Mouse (Mus musculus): ENCODE data around the gene Spred3. TPM values are rescaled to one million over a fixed set of nuclear protein-coding genes. Genes with fewer than 3 reads are reported as not detected.
A peak's percentile ranks its signal among the peaks of the same experiment; 100 is the strongest.

The Spred3 gene
- polyA plus RNA-seq, 2 experiments, result 0.08 to 0.38 TPM

DNA sequence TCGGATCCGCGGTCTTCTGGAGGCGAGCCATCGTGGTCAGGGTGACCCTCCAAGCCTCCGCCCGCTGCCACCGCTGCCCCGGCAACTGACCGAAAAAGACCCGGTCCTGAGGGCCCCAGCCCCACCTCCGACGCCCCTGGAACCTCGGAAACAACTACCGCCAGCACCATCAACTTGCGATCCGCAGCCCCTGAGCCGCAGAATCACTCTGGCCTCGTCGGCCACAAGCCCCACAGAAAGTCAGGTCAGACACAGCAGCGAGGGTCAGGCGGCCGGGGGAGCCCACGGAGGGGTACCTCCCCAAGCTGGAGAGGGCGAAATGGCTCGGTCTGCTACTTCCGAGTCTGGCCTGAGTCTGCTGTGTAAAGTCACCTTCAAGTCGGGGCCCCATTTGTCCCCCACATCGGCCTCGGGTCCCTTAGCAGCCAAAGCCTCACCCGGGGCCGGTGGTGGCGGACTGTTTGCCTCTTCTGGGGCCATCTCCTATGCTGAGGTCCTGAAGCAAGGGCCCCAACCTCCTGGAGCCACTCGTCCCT is 1.4 kb upstream of the Spred3 start:
- TF ChIP-seq EP300 (IDR thresholded peaks at IDR 0.05; ENCODE audit: low read depth) (no peak), CTCF (IDR thresholded peaks at IDR 0.05; ENCODE audit: low read depth) (no peak)
- no peaks in the 10 kb centered on the region for H3K9me3 ChIP-seq (ENCODE audit: control insufficient read depth, low read length)
- DNase-seq (ENCODE audit: low read depth in 3 of 3, low spot score in 3 of 3) (no peak), ATAC-seq (ENCODE audit: insufficient read depth) (no peak)
- no peak overlapping the region for H3K9ac ChIP-seq (replicated peaks)
- H3K27me3 ChIP-seq (ENCODE audit: control insufficient read depth, insufficient read depth, low read length), result peaks cover 54% of the 10 kb centered on the region
- no peak overlapping the region for H3K27ac ChIP-seq
- peaks cover 21% of the 10 kb centered on the region for H3K36me3 ChIP-seq (replicated peaks; ENCODE audit: control insufficient read depth, insufficient read depth, low read depth)
- 6% methylated on average over 34 of the region's 34 CpGs for WGBS (ENCODE audit: insufficient replicate concordance)
- peaks cover 2 to 6% of the 10 kb centered on the region in 2 experiments; a peak in 1 of 4 replicates for H3K4me1 ChIP-seq (replicated peaks; ENCODE audit: control insufficient read depth in 2 of 2, insufficient read depth in 2 of 2, low read length in 1 of 2)
- peak overlapping the region; percentile 61 for H3K4me2 ChIP-seq (ENCODE audit: low read depth)
- H3K4me3 ChIP-seq (ENCODE audit: insufficient read depth in 1 of 2, low read depth in 2 of 2, low read length in 2 of 2), result peak overlapping the region in 1 of 2 experiments; percentile 53; a peak in 2 of 4 replicates

DNA sequence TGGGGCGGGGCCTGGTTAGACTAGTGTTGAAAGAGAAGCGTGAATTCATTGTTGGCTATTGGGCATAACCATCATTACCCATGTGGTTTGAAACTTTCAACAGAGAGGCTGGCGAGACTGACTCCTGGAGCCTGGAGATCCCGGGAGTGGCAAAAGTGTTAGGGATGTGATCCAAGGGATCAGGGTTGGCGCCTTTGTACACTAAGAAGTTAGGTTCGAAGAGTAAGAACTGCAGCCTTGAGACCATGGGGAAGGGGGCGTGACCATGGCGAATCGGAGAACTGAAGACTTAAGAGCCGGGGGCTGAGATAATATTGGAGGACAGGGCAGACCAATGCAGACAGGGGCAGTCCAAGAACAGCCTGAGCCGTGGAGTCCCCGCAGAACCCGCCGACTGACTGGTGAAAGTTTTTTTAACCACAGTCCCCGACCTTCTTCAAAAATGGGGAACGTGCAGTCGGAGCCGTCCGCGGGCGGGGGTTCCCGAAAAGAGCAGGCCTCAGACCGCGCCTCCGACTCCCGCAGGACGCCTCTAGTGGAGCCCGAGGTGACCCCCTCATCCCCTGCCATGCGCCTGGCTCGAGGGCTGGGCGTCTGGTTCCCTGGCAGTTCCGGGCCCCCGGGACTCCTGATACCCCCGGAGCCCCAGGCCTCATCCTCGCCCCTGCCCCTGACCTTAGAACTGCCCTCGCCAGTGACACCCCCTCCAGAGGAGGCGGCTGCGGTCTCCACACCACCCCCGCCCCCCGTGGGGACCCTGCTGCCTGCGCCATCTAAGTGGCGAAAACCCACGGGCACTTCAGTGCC is 747 bp upstream of the Spred3 start:
- Histone ChIP-seq H3K9me3 (ENCODE audit: control insufficient read depth, low read length) (no peaks in the 10 kb centered on the region), H3K9ac (replicated peaks) (peak overlapping the region; percentile 7; the same call in 1 of the 2 replicates), H3K36me3 (replicated peaks; ENCODE audit: control insufficient read depth, insufficient read depth, low read depth) (peaks cover 15% of the 10 kb centered on the region), H3K27ac (no peak overlapping the region), H3K27me3 (ENCODE audit: control insufficient read depth, insufficient read depth, low read length) (peaks cover 54% of the 10 kb centered on the region), H3K4me2 (ENCODE audit: low read depth) (peak overlapping the region; percentile 61), H3K4me1 (replicated peaks; ENCODE audit: control insufficient read depth in 2 of 2, insufficient read depth in 2 of 2, low read length in 1 of 2) (peaks cover 2 to 6% of the 10 kb centered on the region in 2 experiments; a peak in 1 of 4 replicates), H3K4me3 (ENCODE audit: insufficient read depth in 1 of 2, low read depth in 2 of 2, low read length in 2 of 2) (peak overlapping the region; percentile 35 to 53; a peak in 3 of 4 replicates)
- ATAC-seq (ENCODE audit: insufficient read depth), result no peak; the same call in 1 of the 2 replicates
- no peak for DNase-seq (ENCODE audit: low read depth in 3 of 3, low spot score in 3 of 3)
- no peak for TF ChIP-seq EP300 (IDR thresholded peaks at IDR 0.05; ENCODE audit: low read depth)
- no peak for TF ChIP-seq CTCF (IDR thresholded peaks at IDR 0.05; ENCODE audit: low read depth)
- 1% methylated on average over 41 of the region's 43 CpGs for WGBS (ENCODE audit: insufficient replicate concordance)

DNA sequence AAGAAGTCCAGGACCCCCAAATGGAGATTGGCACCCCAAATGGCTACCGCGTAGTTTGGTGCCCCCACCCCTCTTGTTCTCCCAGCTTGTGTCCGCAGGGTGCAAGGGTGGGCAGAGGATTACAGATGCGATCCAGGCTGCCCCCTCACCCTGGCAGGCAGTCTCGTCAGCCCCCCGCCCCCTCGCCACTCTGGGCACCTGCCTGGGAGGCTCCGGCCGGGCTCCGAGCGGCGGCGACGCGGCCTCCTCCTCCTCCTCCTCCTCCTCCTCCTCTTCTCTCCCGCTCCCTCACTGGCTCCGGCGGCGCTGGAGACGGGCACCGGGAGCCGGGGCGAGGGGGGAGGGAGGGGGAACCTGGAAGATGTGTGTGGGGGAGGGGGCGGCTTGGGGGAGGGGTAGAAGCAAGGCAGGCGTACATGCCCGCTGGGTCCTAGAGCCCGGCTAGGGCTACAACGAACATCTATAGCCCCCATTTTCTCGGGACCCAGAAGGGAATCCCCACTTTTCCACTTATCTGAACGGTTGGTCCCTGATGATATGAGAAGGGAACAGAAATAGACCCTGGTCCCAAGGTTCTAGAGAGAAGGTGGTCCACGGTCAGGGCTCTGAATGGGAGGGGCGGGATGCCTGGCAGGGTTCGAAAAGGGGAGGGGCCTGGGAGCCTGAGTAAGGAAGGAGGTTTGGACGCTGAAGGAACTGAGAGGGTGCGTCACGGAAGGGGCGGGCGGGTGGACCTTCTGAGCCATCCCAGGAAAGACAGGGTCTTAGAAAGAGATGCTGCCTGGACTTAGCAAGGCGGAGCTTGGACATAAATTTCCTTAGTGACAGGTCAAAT is 763 bp downstream of the Spred3 start:
- H3K4me1 ChIP-seq (replicated peaks; ENCODE audit: control insufficient read depth in 2 of 2, insufficient read depth in 2 of 2, low read length in 1 of 2), result peaks cover 2 to 6% of the 10 kb centered on the region in 2 experiments; a peak in 1 of 4 replicates
- no peak overlapping the region for H3K27ac ChIP-seq
- H3K4me3 ChIP-seq (ENCODE audit: insufficient read depth in 1 of 2, low read depth in 2 of 2, low read length in 2 of 2), result peak overlapping the region; percentile 34 to 53
- H3K9ac ChIP-seq (replicated peaks), result no peak overlapping the region
- H3K27me3 ChIP-seq (ENCODE audit: control insufficient read depth, insufficient read depth, low read length), result peaks cover 54% of the 10 kb centered on the region
- WGBS (ENCODE audit: insufficient replicate concordance), result 1% methylated on average over 38 of the region's 39 CpGs
- TF ChIP-seq CTCF (IDR thresholded peaks at IDR 0.05; ENCODE audit: low read depth), result no peak
- peak overlapping the region; percentile 61 for H3K4me2 ChIP-seq (ENCODE audit: low read depth)
- peak; percentile 53; the same call in 1 of the 2 replicates for ATAC-seq (ENCODE audit: insufficient read depth)
- peak in 1 of 3 experiments; percentile 42 for DNase-seq (ENCODE audit: low read depth in 3 of 3, low spot score in 3 of 3)
- peaks cover 4% of the 10 kb centered on the region for H3K36me3 ChIP-seq (replicated peaks; ENCODE audit: control insufficient read depth, insufficient read depth, low read depth)
- no peaks in the 10 kb centered on the region for H3K9me3 ChIP-seq (ENCODE audit: control insufficient read depth, low read length)

DNA sequence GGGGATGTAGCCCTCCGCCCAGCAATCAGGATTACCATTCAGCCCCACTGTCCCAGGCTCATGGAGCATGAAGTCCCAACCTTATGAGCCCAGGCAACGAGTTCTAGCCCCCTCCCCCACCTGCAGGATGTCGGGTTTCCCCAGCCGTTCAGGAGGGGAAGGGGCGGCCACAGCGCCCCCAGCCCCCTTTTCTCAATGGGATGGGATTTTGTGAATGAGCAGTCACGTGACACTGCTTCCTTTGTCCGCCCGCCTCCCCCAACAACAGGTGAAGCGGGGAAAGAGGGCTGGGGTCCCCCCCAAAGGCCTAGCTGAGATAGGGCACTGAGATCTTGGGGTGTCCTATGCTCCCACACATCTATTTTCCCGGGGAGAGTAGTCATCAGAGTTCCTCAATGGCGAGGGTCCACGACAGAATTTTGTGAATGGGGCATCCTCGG is 1.4 kb downstream of the Spred3 start:
- Histone ChIP-seq H3K4me2 (ENCODE audit: low read depth) (peak overlapping the region; percentile 61), H3K4me1 (replicated peaks; ENCODE audit: control insufficient read depth in 2 of 2, insufficient read depth in 2 of 2, low read length in 1 of 2) (peaks cover 2 to 6% of the 10 kb centered on the region in 2 experiments; a peak in 1 of 4 replicates), H3K9ac (replicated peaks) (no peak overlapping the region), H3K9me3 (ENCODE audit: control insufficient read depth, low read length) (no peaks in the 10 kb centered on the region), H3K27me3 (ENCODE audit: control insufficient read depth, insufficient read depth, low read length) (peaks cover 54% of the 10 kb centered on the region), H3K36me3 (replicated peaks; ENCODE audit: control insufficient read depth, insufficient read depth, low read depth) (peaks cover under 1% of the 10 kb centered on the region), H3K4me3 (ENCODE audit: insufficient read depth in 1 of 2, low read depth in 2 of 2, low read length in 2 of 2) (peak overlapping the region; percentile 32 to 53; a peak in 2 of 4 replicates), H3K27ac (no peak overlapping the region)
- 2% methylated on average over 14 of the region's 14 CpGs for WGBS (ENCODE audit: insufficient replicate concordance)
- no peak for ATAC-seq (ENCODE audit: insufficient read depth)
- no peak for DNase-seq (ENCODE audit: low read depth in 3 of 3, low spot score in 3 of 3)
- no peak for TF ChIP-seq CTCF (IDR thresholded peaks at IDR 0.05; ENCODE audit: low read depth)
- no peak for TF ChIP-seq EP300 (IDR thresholded peaks at IDR 0.05; ENCODE audit: low read depth)
